Mouse (Mus musculus) heart, embryonic 10.5 days (tissue): ENCODE measurements at regions not wholly inside any gene's neighbourhood (a gene's known extent, or its start where the extent isn't known, plus 50 kb on each side); places are given as distances from the start of the nearest gene placed in this dataset.

ENCODE experiments used
- DNase-seq: peaks from one replicate; pipeline ENCODE4 v3.0.0-alpha.2; 2017; ENCODE audit warnings: low spot score
- H3K27ac ChIP-seq: fragments of 300-500 bp; sonication (generic); 2 replicates; pipeline ENCODE4 v1.5.1; 2016; ENCODE audit warnings: mild to moderate bottlenecking
- H3K27me3 ChIP-seq: fragments of 300-500 bp; sonication (generic); 2 replicates; pipeline ENCODE4 v1.6.1; 2016; ENCODE audit warnings: mild to moderate bottlenecking; ENCODE audit not compliant: poor library complexity, insufficient read depth, severe bottlenecking
- H3K36me3 ChIP-seq: fragments of 300-500 bp; sonication (generic); 2 replicates; pipeline ENCODE4 v1.6.1; 2016; ENCODE audit warnings: mild to moderate bottlenecking, moderate library complexity
- H3K4me1 ChIP-seq: fragments of 300-500 bp; sonication (generic); 2 replicates; pipeline ENCODE4 v1.6.1; 2016; ENCODE audit warnings: mild to moderate bottlenecking
- H3K4me3 ChIP-seq: fragments of 300-500 bp; sonication (generic); 2 replicates; pipeline ENCODE4 v1.5.1; 2016; ENCODE audit warnings: mild to moderate bottlenecking, moderate library complexity
- H3K9me3 ChIP-seq: fragments of 300-500 bp; sonication (generic); 2 replicates; pipeline ENCODE4 v1.6.1; 2016; ENCODE audit warnings: mild to moderate bottlenecking, moderate library complexity
- WGBS: fragments of 180-500 bp; shearing (Covaris S2); methylation state at CpG from one replicate; pipeline ENCODE4 v1.1.7; 2016; 5-methylcytosine and 5-hydroxymethylcytosine counted together

DNA sequence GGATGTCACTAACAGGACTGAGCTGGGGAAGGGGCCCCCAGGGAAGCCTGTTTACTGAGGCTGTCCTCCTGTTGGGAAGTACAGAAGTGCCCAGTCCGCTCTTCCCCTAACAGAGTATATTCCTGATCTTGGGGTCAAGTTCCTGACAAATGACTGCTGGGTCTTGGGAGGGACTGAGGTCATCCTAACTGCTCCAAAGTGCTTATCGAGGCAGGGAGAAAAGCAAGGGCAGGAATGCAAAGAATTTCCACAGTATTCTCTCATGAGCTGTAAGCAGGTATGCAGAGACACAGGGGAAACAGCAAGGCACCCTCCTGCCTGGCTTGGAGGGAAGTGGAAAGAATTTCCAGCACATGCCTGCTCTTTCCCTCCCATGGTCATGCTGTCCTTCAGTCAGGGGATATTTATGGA lies 107.9 kb downstream of the Oma1 start:
- no peaks in the 10 kb centered on the region for H3K27me3 ChIP-seq
- no peak overlapping the region for H3K4me3 ChIP-seq
- no peaks in the 10 kb centered on the region for H3K36me3 ChIP-seq
- WGBS = 6% methylated on average over 2 of the region's 2 CpGs
- peaks cover 17% of the 10 kb centered on the region for H3K4me1 ChIP-seq
- DNase-seq = peak; percentile 79
- H3K27ac ChIP-seq = peak overlapping the region; percentile 74
- no peaks in the 10 kb centered on the region for H3K9me3 ChIP-seq

DNA sequence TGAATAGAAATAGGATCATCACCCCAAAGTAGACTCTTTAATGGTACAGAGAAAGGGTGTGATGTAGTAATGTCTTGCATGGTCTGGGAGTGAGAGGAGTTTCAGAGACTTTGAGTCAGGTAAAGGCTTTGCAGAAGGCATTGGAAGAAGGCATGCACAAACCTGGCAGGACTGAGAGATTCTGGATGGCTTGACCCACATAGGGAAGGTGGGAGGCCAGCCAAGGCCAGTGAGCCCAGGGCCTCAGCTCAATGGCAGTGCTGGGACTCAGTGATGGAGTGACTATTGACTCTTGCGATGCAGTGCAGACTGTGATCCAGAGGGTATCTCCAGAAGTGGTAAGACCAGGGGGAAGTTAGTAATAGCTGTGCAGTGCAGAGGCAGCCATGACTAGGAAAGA lies 127.8 kb downstream of the Oma1 start:
- H3K27ac ChIP-seq = no peak overlapping the region
- H3K4me3 ChIP-seq = no peak overlapping the region
- no peaks in the 10 kb centered on the region for H3K9me3 ChIP-seq
- no peaks in the 10 kb centered on the region for H3K4me1 ChIP-seq
- no peak for DNase-seq
- no peaks in the 10 kb centered on the region for H3K36me3 ChIP-seq
- WGBS = 97% methylated on average over 1 of the region's 1 CpGs
- no peaks in the 10 kb centered on the region for H3K27me3 ChIP-seq

DNA sequence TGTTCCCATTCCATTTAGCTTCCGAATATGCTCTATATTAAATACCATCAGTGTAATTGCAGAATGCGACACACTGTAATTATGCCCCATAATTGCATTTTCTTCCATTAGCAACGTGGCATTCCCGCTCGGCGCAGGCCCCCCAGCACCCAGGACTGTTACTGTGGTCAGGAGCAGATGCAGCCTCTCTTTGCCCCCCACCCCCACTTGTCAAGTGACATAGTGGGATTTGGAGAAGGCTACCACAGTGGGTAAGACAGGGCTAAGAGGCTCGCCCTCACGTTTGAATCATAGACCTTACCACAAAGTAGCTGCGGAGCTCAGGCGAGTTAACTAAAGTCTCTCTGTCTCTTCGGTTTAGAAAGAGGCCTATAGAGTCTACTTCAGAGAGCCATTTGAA lies 128.3 kb downstream of the Oma1 start:
- H3K4me1 ChIP-seq = no peaks in the 10 kb centered on the region
- H3K27me3 ChIP-seq = no peaks in the 10 kb centered on the region
- H3K27ac ChIP-seq = no peak overlapping the region
- no peak for DNase-seq
- no peaks in the 10 kb centered on the region for H3K36me3 ChIP-seq
- H3K4me3 ChIP-seq = no peak overlapping the region
- H3K9me3 ChIP-seq = no peaks in the 10 kb centered on the region
- 88% methylated on average over 11 of the region's 11 CpGs for WGBS

GRCm38 (mm10) chr4:103449276-103449675 lies 135.7 kb downstream of the Oma1 start:
- Histone ChIP-seq H3K27me3 (no peaks in the 10 kb centered on the region), H3K4me3 (no peak overlapping the region), H3K36me3 (no peaks in the 10 kb centered on the region), H3K9me3 (no peaks in the 10 kb centered on the region), H3K27ac (no peak overlapping the region), H3K4me1 (no peaks in the 10 kb centered on the region)
- 85% methylated on average over 1 of the region's 1 CpGs for WGBS
- no peak for DNase-seq

DNA sequence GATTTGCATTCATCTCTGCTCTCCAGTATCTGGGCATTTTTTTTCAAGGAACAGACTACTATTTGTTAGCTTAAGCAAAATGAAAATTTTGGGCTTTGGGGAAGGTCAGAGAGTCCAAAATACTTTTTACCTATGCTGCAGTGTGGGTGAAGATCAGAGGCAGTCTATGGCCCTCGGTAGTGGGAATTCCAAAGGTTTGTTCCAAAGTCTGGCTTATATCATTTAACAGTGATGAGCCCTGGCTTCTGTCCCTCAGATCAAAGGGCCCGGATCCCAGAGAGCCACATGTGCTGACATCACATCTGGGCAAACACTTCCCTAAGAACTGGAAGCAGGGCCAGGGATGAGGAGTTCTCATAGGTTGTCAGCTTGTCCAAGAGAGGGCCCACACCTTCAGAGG lies 136.5 kb downstream of the Oma1 start:
- Histone ChIP-seq H3K27ac (no peak overlapping the region), H3K36me3 (no peaks in the 10 kb centered on the region), H3K9me3 (no peaks in the 10 kb centered on the region), H3K4me1 (no peaks in the 10 kb centered on the region), H3K4me3 (no peak overlapping the region), H3K27me3 (no peaks in the 10 kb centered on the region)
- WGBS = 65% methylated on average over 2 of the region's 2 CpGs
- DNase-seq = no peak

DNA sequence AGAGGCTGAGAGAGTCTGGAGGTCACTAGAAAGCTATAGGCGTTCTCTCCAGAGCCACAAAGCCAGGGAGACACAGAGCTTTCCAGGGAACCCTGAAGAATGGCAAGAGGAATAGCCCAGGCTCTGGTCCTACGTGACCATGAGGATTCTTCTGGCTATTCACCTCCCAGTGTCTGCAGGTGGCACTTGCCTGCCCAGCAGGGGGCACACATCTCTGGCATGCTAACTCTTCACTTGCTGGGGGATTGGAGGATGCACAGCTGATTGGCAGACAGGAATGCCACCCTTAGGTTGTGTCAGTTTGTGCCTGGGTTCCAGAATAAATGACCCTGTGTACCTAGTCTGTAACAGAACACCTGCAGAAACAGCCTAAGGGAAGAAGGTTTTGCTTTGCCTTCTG lies 141.8 kb downstream of the Oma1 start:
- Histone ChIP-seq H3K27me3 (no peaks in the 10 kb centered on the region), H3K4me1 (no peaks in the 10 kb centered on the region)
- WGBS = 61% methylated on average over 2 of the region's 2 CpGs

DNA sequence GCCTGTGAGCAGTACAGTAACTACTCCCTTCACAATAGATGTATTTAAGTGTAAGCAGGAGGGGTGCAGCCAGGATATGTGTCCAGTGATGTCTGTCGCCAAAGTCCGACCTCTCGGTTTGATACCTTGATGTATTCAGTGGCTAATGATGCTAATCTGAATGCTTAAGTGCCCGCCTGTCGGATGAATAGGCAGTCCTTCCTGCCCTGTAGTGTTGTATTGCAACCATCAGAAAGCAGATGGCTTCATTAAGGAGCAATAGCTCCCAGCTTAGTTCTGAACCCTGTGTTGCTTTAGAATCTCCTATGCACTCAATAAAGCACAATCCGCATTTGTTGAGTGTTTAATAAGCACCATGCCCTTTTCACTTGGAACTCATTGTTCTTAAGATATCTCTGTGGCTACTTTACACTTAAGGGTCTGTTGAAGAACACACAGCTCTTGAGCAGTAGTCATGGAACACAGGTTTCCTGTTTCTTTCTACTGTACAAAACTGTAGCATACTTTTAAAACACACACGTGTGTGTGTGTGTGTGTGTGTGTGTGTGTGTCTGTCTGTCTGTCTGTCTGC lies 152.5 kb downstream of the Oma1 start:
- DNase-seq = peak; percentile 19
- H3K36me3 ChIP-seq = no peaks in the 10 kb centered on the region
- no peaks in the 10 kb centered on the region for H3K9me3 ChIP-seq
- no peaks in the 10 kb centered on the region for H3K27me3 ChIP-seq
- no peaks in the 10 kb centered on the region for H3K4me1 ChIP-seq
- no peak overlapping the region for H3K27ac ChIP-seq
- H3K4me3 ChIP-seq = no peak overlapping the region
- 78% methylated on average over 7 of the region's 7 CpGs for WGBS

More for the DNA sequence above, 141.8 kb downstream of the Oma1 start:
- no peak for DNase-seq
- no peaks in the 10 kb centered on the region for H3K9me3 ChIP-seq
- H3K27ac ChIP-seq = no peak overlapping the region
- no peak overlapping the region for H3K4me3 ChIP-seq
- no peaks in the 10 kb centered on the region for H3K36me3 ChIP-seq

DNA sequence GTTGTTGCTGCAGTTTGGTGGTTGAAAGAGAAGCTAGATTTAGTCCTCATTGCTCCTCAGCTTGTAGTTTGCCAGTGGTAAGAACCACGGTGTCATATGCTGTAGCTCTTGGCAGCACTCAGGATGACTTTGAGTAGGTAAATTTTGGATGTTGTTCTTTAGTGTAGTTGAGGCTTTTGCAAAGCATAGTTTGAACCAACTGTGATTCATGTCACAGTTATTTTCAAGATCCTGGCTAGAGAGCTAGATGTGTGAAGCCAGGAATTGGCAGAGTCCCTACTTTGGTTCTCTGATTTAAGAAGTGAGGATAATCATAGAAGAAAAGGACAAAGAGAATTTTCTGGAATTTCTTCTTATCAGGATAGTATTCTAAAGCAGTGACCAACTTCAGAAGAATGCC lies 143.6 kb upstream of the Dab1 start:
- H3K36me3 ChIP-seq = no peaks in the 10 kb centered on the region
- 75% methylated on average over 1 of the region's 1 CpGs for WGBS
- no peak for DNase-seq
- H3K27me3 ChIP-seq = no peaks in the 10 kb centered on the region
- H3K27ac ChIP-seq = no peak overlapping the region
- H3K4me1 ChIP-seq = no peaks in the 10 kb centered on the region
- H3K9me3 ChIP-seq = no peaks in the 10 kb centered on the region
- H3K4me3 ChIP-seq = no peak overlapping the region

DNA sequence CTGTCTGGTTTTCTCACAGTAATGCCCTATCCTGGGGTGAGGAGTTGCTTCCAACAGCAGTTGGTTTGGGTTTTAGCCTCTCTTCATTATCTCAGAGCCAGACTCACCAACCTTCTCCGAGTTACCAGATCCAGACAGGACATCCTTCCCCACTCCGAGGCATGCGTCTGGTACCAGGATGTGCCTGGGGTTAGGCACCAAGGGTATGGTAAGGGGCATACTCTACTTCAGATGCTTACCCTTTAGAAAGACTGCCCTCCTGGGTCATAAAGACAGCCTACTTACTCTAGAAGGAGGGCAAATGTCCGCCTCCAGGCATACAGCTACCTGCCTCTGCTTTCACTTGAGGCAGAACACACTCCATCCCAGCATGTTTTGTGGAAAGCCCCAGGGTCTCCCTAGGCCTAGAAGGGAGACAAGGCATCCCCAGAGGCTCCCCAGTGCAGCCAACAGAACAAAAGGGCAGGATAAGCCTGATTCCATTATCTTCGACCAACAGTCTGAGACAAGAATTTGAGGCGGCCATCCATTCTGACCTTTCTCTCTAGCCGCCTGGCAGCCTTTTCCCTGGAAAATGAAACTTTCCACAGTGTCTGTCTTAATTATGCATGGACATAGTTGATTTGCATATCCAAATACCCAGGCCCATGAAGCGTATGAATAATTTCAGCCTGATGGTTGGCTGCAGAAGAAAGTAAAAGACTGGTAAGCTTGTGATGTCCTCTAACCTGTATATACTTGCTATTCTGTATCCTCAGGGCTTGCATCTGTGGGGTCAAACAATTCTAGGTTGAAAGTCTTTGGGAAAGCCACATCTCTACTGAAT lies 132.8 kb upstream of the Dab1 start:
- no peak for DNase-seq
- H3K27me3 ChIP-seq = no peaks in the 10 kb centered on the region
- no peak overlapping the region for H3K27ac ChIP-seq
- H3K9me3 ChIP-seq = no peaks in the 10 kb centered on the region
- H3K4me3 ChIP-seq = no peak overlapping the region
- 65% methylated on average over 8 of the region's 8 CpGs for WGBS
- H3K36me3 ChIP-seq = no peaks in the 10 kb centered on the region
- 0 out of 2 replicates have a peak, but pooled peaks cover 4% of the 10 kb centered on the region for H3K4me1 ChIP-seq

DNA sequence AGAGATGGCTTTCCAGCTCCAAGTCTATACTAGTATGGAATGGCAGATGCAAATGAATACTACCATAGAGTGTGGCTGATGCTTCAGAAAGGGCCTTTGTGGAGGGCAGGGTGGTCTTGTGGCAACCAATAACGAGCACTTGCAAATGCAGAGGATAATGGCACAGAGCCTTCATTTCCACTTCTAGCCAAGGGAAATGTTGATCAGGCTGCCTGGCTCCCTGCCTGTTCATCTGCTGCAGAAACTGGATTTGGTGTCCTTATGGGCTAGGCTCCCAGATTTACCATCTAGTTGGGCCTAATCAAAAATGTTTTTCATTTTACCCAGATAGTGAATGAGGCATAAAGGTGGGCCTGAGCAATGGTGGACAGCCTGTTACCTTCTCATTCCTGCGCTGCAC lies 110.7 kb upstream of the Dab1 start:
- H3K4me1 ChIP-seq = no peaks in the 10 kb centered on the region
- 73% methylated on average over 2 of the region's 2 CpGs for WGBS
- no peak for DNase-seq
- no peaks in the 10 kb centered on the region for H3K27me3 ChIP-seq
- H3K36me3 ChIP-seq = no peaks in the 10 kb centered on the region
- no peak overlapping the region for H3K4me3 ChIP-seq
- H3K27ac ChIP-seq = no peak overlapping the region
- H3K9me3 ChIP-seq = no peaks in the 10 kb centered on the region

DNA sequence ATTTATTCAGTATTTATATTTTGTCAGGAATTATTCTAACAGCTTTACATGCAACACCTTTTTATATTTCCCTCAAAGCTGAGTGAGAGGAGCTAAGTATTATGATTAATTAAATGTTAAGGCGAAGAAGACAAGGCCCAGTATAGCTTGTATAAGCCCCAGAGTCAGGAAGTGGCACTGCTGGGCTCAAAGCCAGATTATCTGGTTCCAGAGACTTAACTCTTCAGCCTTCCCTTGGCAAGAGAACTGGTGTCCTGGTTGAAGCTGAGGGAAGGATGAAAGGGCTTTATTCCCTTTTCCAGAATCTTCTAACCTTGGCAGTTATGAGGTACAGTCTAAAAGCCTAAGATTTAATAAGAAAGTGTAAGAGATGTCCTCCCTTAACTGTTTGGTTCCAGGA lies 106.3 kb upstream of the Dab1 start:
- no peak for DNase-seq
- H3K27ac ChIP-seq = no peak overlapping the region
- H3K4me3 ChIP-seq = no peak overlapping the region
- no peaks in the 10 kb centered on the region for H3K9me3 ChIP-seq
- no peaks in the 10 kb centered on the region for H3K4me1 ChIP-seq
- WGBS = 70% methylated on average over 1 of the region's 1 CpGs
- no peaks in the 10 kb centered on the region for H3K36me3 ChIP-seq
- no peaks in the 10 kb centered on the region for H3K27me3 ChIP-seq

GRCm38 (mm10) chr4:103521870-103522609 lies 97.1 kb upstream of the Dab1 start:
- no peak overlapping the region for H3K4me3 ChIP-seq
- H3K36me3 ChIP-seq = no peaks in the 10 kb centered on the region
- no peak for DNase-seq
- no peaks in the 10 kb centered on the region for H3K4me1 ChIP-seq
- H3K27ac ChIP-seq = no peak overlapping the region
- no peaks in the 10 kb centered on the region for H3K9me3 ChIP-seq
- no peaks in the 10 kb centered on the region for H3K27me3 ChIP-seq
- WGBS = 78% methylated on average over 5 of the region's 5 CpGs

GRCm38 (mm10) chr4:103536534-103537265 lies 82.5 kb upstream of the Dab1 start:
- no peaks in the 10 kb centered on the region for H3K9me3 ChIP-seq
- 68% methylated on average over 6 of the region's 6 CpGs for WGBS
- H3K4me1 ChIP-seq = no peaks in the 10 kb centered on the region
- H3K36me3 ChIP-seq = no peaks in the 10 kb centered on the region
- no peak for DNase-seq
- no peak overlapping the region for H3K4me3 ChIP-seq
- H3K27me3 ChIP-seq = no peaks in the 10 kb centered on the region
- H3K27ac ChIP-seq = no peak overlapping the region
